Mouse (Mus musculus): ENCODE measurements at regions not wholly inside any gene's neighbourhood (a gene's known extent, or its start where the extent isn't known, plus 50 kb on each side); places are given as distances from the start of the nearest gene placed in this dataset.
"Not testable (repeated sequence)": the region's sequence is repeated elsewhere in the genome, so short reads cannot be mapped to it uniquely, and the experiment has no call there.

GRCm38 (mm10) chr9:41886456-41886855, 237.6 kb downstream of the Sorl1 start:
- not testable (repeated sequence) for ATAC-seq (ENCODE audit: extremely low read depth, insufficient number of reproducible peaks, low FRiP score, low TSS enrichment); H3K9ac ChIP-seq; H3K4me3 ChIP-seq; H3K36me3 ChIP-seq; H3K27me3 ChIP-seq (replicated peaks); H3K27ac ChIP-seq (replicated peaks); H3K4me2 ChIP-seq; H3K9me3 ChIP-seq
- H3K4me1 ChIP-seq = peaks cover 20% of the 10 kb centered on the region
- 87% methylated on average over 13 of the region's 13 CpGs for WGBS

GRCm38 (mm10) chr9:41880457-41880856, 243.6 kb downstream of the Sorl1 start:
- Histone ChIP-seq H3K9ac (no peak overlapping the region), H3K9me3 (no peaks in the 10 kb centered on the region), H3K36me3 (no peaks in the 10 kb centered on the region), H3K27ac (replicated peaks) (no peak overlapping the region), H3K4me3 (no peak overlapping the region), H3K4me2 (no peak overlapping the region), H3K4me1 (peaks cover 42% of the 10 kb centered on the region), H3K27me3 (replicated peaks) (no peaks in the 10 kb centered on the region)
- ATAC-seq (ENCODE audit: extremely low read depth, insufficient number of reproducible peaks, low FRiP score, low TSS enrichment) = no peak
- WGBS = 92% methylated on average over 3 of the region's 3 CpGs

- Histone ChIP-seq H3K36me3 (no peaks in the 10 kb centered on the region), H3K4me3 (no peak overlapping the region), H3K27ac (replicated peaks) (peak overlapping the region; percentile 67), H3K9ac (no peak overlapping the region), H3K27me3 (replicated peaks) (no peaks in the 10 kb centered on the region), H3K4me1 (peaks cover 42% of the 10 kb centered on the region), H3K9me3 (no peaks in the 10 kb centered on the region), H3K4me2 (no peak overlapping the region)
- ATAC-seq (ENCODE audit: extremely low read depth, insufficient number of reproducible peaks, low FRiP score, low TSS enrichment) = no peak
- 66% methylated on average over 1 of the region's 1 CpGs for WGBS
These were observed 245.0 kb downstream of the Sorl1 start for GRCm38 (mm10) chr9:41879080-41879479.

- H3K36me3 ChIP-seq = no peaks in the 10 kb centered on the region
- no peak for ATAC-seq (ENCODE audit: extremely low read depth, insufficient number of reproducible peaks, low FRiP score, low TSS enrichment)
- H3K9me3 ChIP-seq = no peaks in the 10 kb centered on the region
- 39% methylated on average over 5 of the region's 5 CpGs for WGBS
- no peaks in the 10 kb centered on the region for H3K27me3 ChIP-seq (replicated peaks)
- no peak overlapping the region for H3K4me3 ChIP-seq
- H3K27ac ChIP-seq (replicated peaks) = peak overlapping the region; percentile 92
- peak overlapping the region; percentile 56 for H3K4me2 ChIP-seq
- H3K9ac ChIP-seq = peak overlapping the region; percentile 67
- peaks cover 53% of the 10 kb centered on the region for H3K4me1 ChIP-seq
These were observed 263.0 kb downstream of the Sorl1 start for GRCm38 (mm10) chr9:41861136-41861535.

GRCm38 (mm10) chr9:41860681-41861080, 263.4 kb downstream of the Sorl1 start:
- H3K27me3 ChIP-seq (replicated peaks) = no peaks in the 10 kb centered on the region
- H3K4me3 ChIP-seq = peak overlapping the region; percentile 3; the same call in 1 of the 2 replicates
- H3K9ac ChIP-seq = peak overlapping the region; percentile 67
- peaks cover 53% of the 10 kb centered on the region for H3K4me1 ChIP-seq
- H3K4me2 ChIP-seq = peak overlapping the region; percentile 56
- H3K36me3 ChIP-seq = no peaks in the 10 kb centered on the region
- peak; percentile 91 for ATAC-seq (ENCODE audit: extremely low read depth, insufficient number of reproducible peaks, low FRiP score, low TSS enrichment)
- 4% methylated on average over 4 of the region's 4 CpGs for WGBS
- H3K9me3 ChIP-seq = no peaks in the 10 kb centered on the region
- peak overlapping the region; percentile 92 for H3K27ac ChIP-seq (replicated peaks)

GRCm38 (mm10) chr9:41859780-41860179, 264.3 kb downstream of the Sorl1 start:
- Histone ChIP-seq H3K4me2 (peak overlapping the region; percentile 56), H3K27me3 (replicated peaks) (no peaks in the 10 kb centered on the region), H3K36me3 (no peaks in the 10 kb centered on the region), H3K4me1 (peaks cover 53% of the 10 kb centered on the region), H3K4me3 (no peak overlapping the region), H3K9me3 (no peaks in the 10 kb centered on the region), H3K27ac (replicated peaks) (peak overlapping the region; percentile 92), H3K9ac (0 out of 2 replicates have a peak overlapping the region, but pooled peaks have one; percentile 0)
- no peak for ATAC-seq (ENCODE audit: extremely low read depth, insufficient number of reproducible peaks, low FRiP score, low TSS enrichment)
- 46% methylated on average over 3 of the region's 3 CpGs for WGBS

GRCm38 (mm10) chr9:41852099-41852498, 272.0 kb downstream of the Sorl1 start:
- H3K36me3 ChIP-seq = no peaks in the 10 kb centered on the region
- WGBS = 54% methylated on average over 1 of the region's 1 CpGs
- 0 out of 2 replicates have a peak overlapping the region, but pooled peaks have one; percentile 5 for H3K27ac ChIP-seq (replicated peaks)
- no peaks in the 10 kb centered on the region for H3K27me3 ChIP-seq (replicated peaks)
- no peak overlapping the region for H3K4me3 ChIP-seq
- no peak overlapping the region for H3K4me2 ChIP-seq
- no peaks in the 10 kb centered on the region for H3K9me3 ChIP-seq
- no peak overlapping the region for H3K9ac ChIP-seq
- 0 out of 2 replicates have a peak, but pooled peaks cover 2% of the 10 kb centered on the region for H3K4me1 ChIP-seq
- no peak for ATAC-seq (ENCODE audit: extremely low read depth, insufficient number of reproducible peaks, low FRiP score, low TSS enrichment)

GRCm38 (mm10) chr9:41849628-41850326, 274.3 kb downstream of the Sorl1 start:
- no peak for ATAC-seq (ENCODE audit: extremely low read depth, insufficient number of reproducible peaks, low FRiP score, low TSS enrichment)
- Histone ChIP-seq H3K27ac (replicated peaks) (no peak overlapping the region), H3K4me2 (no peak overlapping the region), H3K9me3 (no peaks in the 10 kb centered on the region), H3K4me3 (no peak overlapping the region), H3K9ac (no peak overlapping the region), H3K36me3 (no peaks in the 10 kb centered on the region), H3K27me3 (replicated peaks) (no peaks in the 10 kb centered on the region), H3K4me1 (peaks cover 11% of the 10 kb centered on the region)
- WGBS = 63% methylated on average over 4 of the region's 4 CpGs

GRCm38 (mm10) chr9:41844616-41845015, 279.5 kb downstream of the Sorl1 start:
- no peak overlapping the region for H3K4me2 ChIP-seq
- ATAC-seq (ENCODE audit: extremely low read depth, insufficient number of reproducible peaks, low FRiP score, low TSS enrichment) = no peak
- 69% methylated on average over 3 of the region's 3 CpGs for WGBS
- H3K36me3 ChIP-seq = no peaks in the 10 kb centered on the region
- no peaks in the 10 kb centered on the region for H3K9me3 ChIP-seq
- peaks cover 11% of the 10 kb centered on the region for H3K4me1 ChIP-seq
- no peak overlapping the region for H3K9ac ChIP-seq
- H3K27ac ChIP-seq (replicated peaks) = no peak overlapping the region
- no peak overlapping the region for H3K4me3 ChIP-seq
- no peaks in the 10 kb centered on the region for H3K27me3 ChIP-seq (replicated peaks)

- WGBS = 69% methylated on average over 11 of the region's 11 CpGs
- Histone ChIP-seq H3K36me3 (no peaks in the 10 kb centered on the region), H3K4me2 (no peak overlapping the region), H3K27ac (replicated peaks) (no peak overlapping the region), H3K4me1 (no peaks in the 10 kb centered on the region), H3K9me3 (peaks cover 9% of the 10 kb centered on the region), H3K9ac (no peak overlapping the region), H3K27me3 (replicated peaks) (no peaks in the 10 kb centered on the region), H3K4me3 (no peak overlapping the region)
- ATAC-seq (ENCODE audit: extremely low read depth, insufficient number of reproducible peaks, low FRiP score, low TSS enrichment) = no peak
These were observed 289.4 kb downstream of the Sorl1 start for GRCm38 (mm10) chr9:41834487-41835404.

GRCm38 (mm10) chr9:41833408-41833807, 290.7 kb downstream of the Sorl1 start:
- 84% methylated on average over 1 of the region's 1 CpGs for WGBS
- Histone ChIP-seq H3K4me1 (no peaks in the 10 kb centered on the region), H3K9me3 (peaks cover 9% of the 10 kb centered on the region), H3K36me3 (no peaks in the 10 kb centered on the region), H3K9ac (no peak overlapping the region), H3K4me2 (no peak overlapping the region), H3K27me3 (replicated peaks) (no peaks in the 10 kb centered on the region), H3K27ac (replicated peaks) (no peak overlapping the region), H3K4me3 (no peak overlapping the region)
- ATAC-seq (ENCODE audit: extremely low read depth, insufficient number of reproducible peaks, low FRiP score, low TSS enrichment) = no peak
